Mouse (Mus musculus) ES-E14 (cell line): Measurements from ENCODE around the gene Nrsn2. TPM values are rescaled to one million over a fixed set of nuclear protein-coding genes. Genes with fewer than 3 reads are reported as not detected.

ENCODE experiments used
- DNase-seq: peaks from one replicate; pipeline ENCODE4 v3.0.0-alpha.2; 2013; ENCODE audit warnings: low read depth, low spot score
- H3K27ac ChIP-seq: 2 replicates; pipeline ENCODE4 v1.5.1; 2012; ENCODE audit warnings: low read depth, mild to moderate bottlenecking, low read length, moderate library complexity, mixed read lengths; ENCODE audit not compliant: poor library complexity, insufficient read depth, severe bottlenecking
- H3K36me3 ChIP-seq: 2 replicates; pipeline ENCODE4 v1.6.1; 2012; ENCODE audit warnings: mild to moderate bottlenecking, low read length, moderate library complexity, mixed read lengths; ENCODE audit not compliant: control insufficient read depth, poor library complexity, insufficient read depth, severe bottlenecking
- H3K4me1 ChIP-seq, 2 experiments: fragments of 150-350 bp in 1 of 2; sonication (generic) in 1 of 2; 2 replicates each; pipeline ENCODE4 v1.6.1; 2012; ENCODE audit warnings: low read length in 2 of 2, mild to moderate bottlenecking in 1 of 2, mixed read lengths in 1 of 2; ENCODE audit not compliant: control insufficient read depth in 2 of 2, insufficient read depth in 2 of 2, poor library complexity in 1 of 2
- H3K4me3 ChIP-seq, 2 experiments: fragments of 150-350 bp in 1 of 2; sonication (generic) in 1 of 2; 2 replicates each; pipeline ENCODE4 v1.5.1; 2012; ENCODE audit warnings: low read length in 2 of 2, low read depth in 1 of 2, mild to moderate bottlenecking in 1 of 2, mixed read lengths in 1 of 2; ENCODE audit not compliant: insufficient read depth in 1 of 2, poor library complexity in 1 of 2, severe bottlenecking in 1 of 2
- H3K9ac ChIP-seq: 2 replicates; pipeline ENCODE4 v1.6.1; 2012; ENCODE audit warnings: low read depth, mild to moderate bottlenecking, low read length, mixed read lengths; ENCODE audit not compliant: poor library complexity, insufficient read depth, severe bottlenecking
- H3K9me3 ChIP-seq: fragments of 150-350 bp; sonication (generic); 2 replicates; pipeline ENCODE4 v1.6.1; 2012; ENCODE audit warnings: low read depth, mild to moderate bottlenecking, low read length; ENCODE audit not compliant: control insufficient read depth, insufficient read depth
- CHD2 ChIP-seq: IDR thresholded peaks from 2 replicates; pipeline ENCODE4 v1.6.1; 2014; ENCODE audit warnings: mild to moderate bottlenecking, low read depth, low read length, inconsistent platforms
- HCFC1 ChIP-seq: IDR thresholded peaks from 2 replicates; pipeline ENCODE4 v1.6.1; 2012; ENCODE audit warnings: low read length, inconsistent platforms, borderline replicate concordance; ENCODE audit not compliant: insufficient read depth
- MAFK ChIP-seq: IDR thresholded peaks from 2 replicates; pipeline ENCODE4 v1.6.1; 2014; ENCODE audit warnings: mild to moderate bottlenecking, low read depth, low read length, inconsistent platforms; ENCODE audit not compliant: insufficient read depth
- ZC3H11A ChIP-seq: IDR thresholded peaks from 2 replicates; pipeline ENCODE4 v1.6.1; 2012; ENCODE audit warnings: low read depth, mild to moderate bottlenecking, inconsistent platforms, low read length, borderline replicate concordance
- ZNF384 ChIP-seq: IDR thresholded peaks from 2 replicates; pipeline ENCODE4 v1.6.1; 2012; ENCODE audit warnings: low read depth, low read length, inconsistent platforms
- in situ Hi-C, 2 experiments: fragments of 600-800 bp; cut with MboI; formaldehyde crosslinking; loops; one replicate each; pipeline ENCODE4 v1.15.1; 2025; ENCODE audit warnings: low sequenced_read_pairs in 2 of 2, inconsistent platforms in 1 of 2; ENCODE audit not compliant: unreplicated experiment in 2 of 2
- total RNA-seq: library from RNA; depleted of rRNA; stranded (reverse); fragments of 300-350 nt; gene quantifications from 2 replicates; pipeline ENCODE4 v1.2.3, GENCODE M21; 2012

Nrsn2 gene
- total RNA-seq, 1 experiment = 2.1 TPM

DNA sequence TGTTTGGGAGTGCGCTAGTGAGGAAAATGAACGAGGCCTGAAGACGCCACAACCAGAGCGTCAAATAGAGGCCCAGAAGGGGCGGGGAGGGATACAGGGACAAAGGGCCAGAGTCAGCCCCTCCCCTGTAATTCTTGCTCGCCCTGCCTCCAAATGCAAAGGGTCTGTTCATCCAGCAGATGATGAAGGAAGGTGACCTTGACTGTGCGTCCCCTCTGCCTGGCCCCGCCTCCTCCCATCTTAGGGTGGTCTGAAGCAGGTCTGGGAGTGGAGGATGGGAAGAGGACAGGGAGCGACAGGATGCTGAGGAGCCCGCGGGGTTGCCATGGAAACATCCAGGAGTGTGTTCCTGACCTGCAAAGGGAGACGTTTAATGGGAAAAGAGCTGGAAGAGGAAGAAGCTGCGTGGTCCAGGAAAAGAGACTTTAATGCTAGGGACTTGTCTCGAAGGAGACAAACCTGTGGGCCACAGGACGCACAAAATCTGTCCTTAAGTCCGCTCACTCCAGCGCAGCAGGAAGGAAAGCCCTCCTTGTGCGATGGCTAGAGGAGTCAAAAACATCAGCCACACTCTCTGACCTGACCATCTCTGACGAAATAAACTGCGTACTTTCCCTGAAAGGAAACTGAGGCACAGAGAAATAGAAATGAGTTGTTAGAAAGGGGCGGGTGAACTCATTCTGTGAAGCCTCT is 640 bp downstream of the Nrsn2 start:
- Histone ChIP-seq H3K36me3 (no peaks in the 10 kb centered on the region), H3K9me3 (no peaks in the 10 kb centered on the region), H3K9ac (peak overlapping the region; percentile 44; the same call in 1 of the 2 replicates), H3K27ac (peak overlapping the region; percentile 45; the same call in 1 of the 2 replicates), H3K4me3 (peak overlapping the region; percentile 30 to 41), H3K4me1 (peaks cover 2 to 18% of the 10 kb centered on the region in 2 experiments; a peak in 3 of 4 replicates)
- TF ChIP-seq MAFK (no peak), HCFC1 (no peak), ZNF384 (no peak)
- DNase-seq = peak; percentile 75
- in situ Hi-C loops = no loop called here

DNA sequence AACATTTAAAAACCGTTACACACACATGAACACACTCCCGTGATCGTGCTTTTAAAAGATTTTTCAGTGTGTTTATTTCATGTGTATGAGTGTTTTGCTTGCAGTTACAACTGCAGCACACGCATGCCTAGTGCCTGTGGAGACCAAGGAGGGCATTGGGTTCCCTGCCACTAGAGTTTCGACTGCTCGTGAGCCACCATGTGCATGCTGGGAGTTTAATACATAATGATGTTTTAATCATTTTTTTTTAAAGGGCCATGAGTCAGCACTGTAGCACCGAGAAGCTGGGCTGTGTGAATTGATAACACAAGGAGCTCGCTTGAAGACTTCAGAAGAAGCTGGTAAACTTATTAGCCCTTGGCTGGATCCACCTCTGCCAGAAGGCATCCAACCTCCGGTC is 2.9 kb downstream of the Nrsn2 start:
- H3K36me3 ChIP-seq = no peaks in the 10 kb centered on the region
- H3K9me3 ChIP-seq = no peaks in the 10 kb centered on the region
- no peak for TF ChIP-seq HCFC1
- TF ChIP-seq CHD2 = no peak
- TF ChIP-seq ZNF384 = no peak
- no peak for TF ChIP-seq ZC3H11A
- TF ChIP-seq MAFK = no peak
- in situ Hi-C loops = no loop called here
- no peak overlapping the region for H3K27ac ChIP-seq
- DNase-seq = no peak
- H3K4me1 ChIP-seq = peaks cover 2 to 19% of the 10 kb centered on the region in 2 experiments; a peak in 3 of 4 replicates
- H3K4me3 ChIP-seq = no peak overlapping the region
- H3K9ac ChIP-seq = no peak overlapping the region

DNA sequence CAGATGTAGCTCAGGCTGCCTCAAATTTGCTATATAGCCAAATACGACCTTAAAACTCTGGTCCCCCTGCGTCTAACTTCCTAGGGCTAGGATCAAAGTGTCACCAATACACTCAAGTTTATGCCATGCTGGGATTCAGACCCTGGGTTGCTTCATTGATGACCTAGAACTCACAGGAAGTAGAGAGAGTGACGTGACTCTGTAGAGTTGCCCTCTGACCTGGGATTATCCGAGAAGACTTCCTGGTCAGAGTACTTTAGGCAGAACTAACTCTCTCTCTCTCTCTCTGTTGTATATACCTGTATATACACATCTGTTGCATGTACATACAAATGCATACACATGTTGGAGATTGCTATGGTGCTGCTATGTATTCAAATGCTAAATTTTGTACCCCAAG is 3.8 kb downstream of the Nrsn2 start:
- TF ChIP-seq MAFK (no peak), ZNF384 (no peak), HCFC1 (no peak), CHD2 (no peak), ZC3H11A (no peak)
- H3K4me1 ChIP-seq = peaks cover 2 to 20% of the 10 kb centered on the region in 2 experiments; a peak in 3 of 4 replicates
- in situ Hi-C loops = no loop called here
- no peak for DNase-seq
- no peaks in the 10 kb centered on the region for H3K9me3 ChIP-seq
- no peak overlapping the region for H3K9ac ChIP-seq
- H3K36me3 ChIP-seq = no peaks in the 10 kb centered on the region
- no peak overlapping the region for H3K27ac ChIP-seq
- no peak overlapping the region for H3K4me3 ChIP-seq

DNA sequence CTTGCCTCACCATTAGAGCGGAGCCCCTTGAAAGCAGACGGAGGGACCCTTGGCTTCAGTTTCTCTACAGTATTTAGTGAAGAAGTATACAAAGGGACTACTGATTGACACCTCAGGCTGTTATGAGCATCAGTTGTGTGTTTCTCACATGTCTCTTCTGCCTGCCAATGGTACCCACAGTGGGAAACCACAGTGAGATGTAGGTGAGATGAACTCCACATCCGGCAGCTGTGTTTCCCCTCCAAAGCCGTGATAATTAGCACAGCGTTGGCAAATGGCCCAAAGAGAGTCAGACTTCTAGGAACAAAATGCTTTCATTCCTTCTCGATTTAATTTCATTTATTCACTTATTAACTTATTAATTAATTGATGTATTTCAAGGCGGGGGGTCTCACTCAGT is 4.3 kb downstream of the Nrsn2 start:
- Histone ChIP-seq H3K4me3 (no peak overlapping the region), H3K4me1 (peaks cover 2 to 22% of the 10 kb centered on the region in 2 experiments; a peak in 3 of 4 replicates), H3K27ac (no peak overlapping the region), H3K9me3 (no peaks in the 10 kb centered on the region), H3K9ac (no peak overlapping the region), H3K36me3 (no peaks in the 10 kb centered on the region)
- no peak for DNase-seq
- in situ Hi-C loops = no loop called here
- TF ChIP-seq CHD2 (no peak), MAFK (no peak), ZC3H11A (no peak), ZNF384 (no peak), HCFC1 (no peak)

DNA sequence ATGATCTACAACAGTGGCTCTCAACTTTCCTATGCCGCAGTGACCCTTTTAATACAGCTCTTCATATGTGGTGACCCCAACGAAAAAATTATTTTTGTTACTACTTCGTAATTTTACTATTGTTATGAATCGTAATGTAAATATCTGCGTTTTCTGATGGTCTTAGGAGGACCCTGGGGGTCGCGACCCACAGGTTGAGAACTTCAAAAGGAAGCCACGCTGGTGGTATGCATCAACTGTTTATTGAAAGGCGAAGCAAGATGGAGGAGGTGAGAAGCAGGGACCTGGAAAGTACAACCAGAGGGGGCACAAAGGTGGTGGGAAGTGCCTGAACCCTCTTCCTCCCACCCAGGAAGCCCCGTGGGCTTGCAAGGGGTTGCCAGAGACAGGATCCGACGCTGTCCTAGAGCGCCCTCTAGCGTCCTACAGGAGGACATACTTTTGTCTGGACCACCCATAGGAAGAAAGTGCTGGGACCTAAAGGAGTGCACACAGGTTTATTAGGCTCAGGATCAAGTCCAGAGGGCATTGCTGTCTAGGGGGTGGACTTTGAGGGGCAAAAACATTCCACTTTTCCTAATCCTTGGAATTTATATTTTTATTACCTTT is 7.8 kb downstream of the Nrsn2 start:
- Histone ChIP-seq H3K4me3 (no peak overlapping the region), H3K36me3 (no peaks in the 10 kb centered on the region), H3K4me1 (peaks cover 2 to 6% of the 10 kb centered on the region in 2 experiments; a peak in 2 of 4 replicates), H3K27ac (no peak overlapping the region), H3K9me3 (no peaks in the 10 kb centered on the region), H3K9ac (no peak overlapping the region)
- in situ Hi-C loops = loop anchor here in 1 of 2 experiments (10.0 kb wide), 1 partner anchor 344 kb away; no protein-coding TSS in a partner anchor
- TF ChIP-seq MAFK (no peak), ZC3H11A (peak; percentile 62; the same call in 1 of the 2 replicates), ZNF384 (no peak), HCFC1 (no peak), CHD2 (peak; percentile 96)
- peak; percentile 83 for DNase-seq
